Mouse (Mus musculus) myocyte (in vitro differentiated cells): ENCODE results near the gene Mapk7. TPM values are rescaled to one million over a fixed set of nuclear protein-coding genes. Genes with fewer than 3 reads are reported as not detected.

Source experiments
- H3K27me3 ChIP-seq: one replicate; pipeline ENCODE4 v1.6.1; 2011; ENCODE audit not compliant: control insufficient read depth, insufficient read depth, insufficient read length
- H3K36me3 ChIP-seq: one replicate; pipeline ENCODE4 v1.6.1; 2011; ENCODE audit not compliant: control insufficient read depth, insufficient read depth
- H3K4me2 ChIP-seq: one replicate; pipeline ENCODE4 v1.6.1; 2011; ENCODE audit warnings: low read depth, control low read depth
- H3K4me3 ChIP-seq: one replicate; pipeline ENCODE4 v1.5.1; 2011; ENCODE audit warnings: mild to moderate bottlenecking, control low read depth, moderate library complexity
- H3K79me2 ChIP-seq: one replicate; pipeline ENCODE4 v1.6.1; 2011; ENCODE audit not compliant: control insufficient read depth, insufficient read depth
- H3ac ChIP-seq: one replicate; pipeline ENCODE4 v1.6.1; 2011; ENCODE audit not compliant: control insufficient read depth, insufficient read length
- CEBPB ChIP-seq: IDR thresholded peaks from 2 replicates; pipeline ENCODE4 v1.6.1; 2011; ENCODE audit warnings: mild to moderate bottlenecking, moderate library complexity; ENCODE audit not compliant: poor library complexity, insufficient read depth, severe bottlenecking
- E2F4 ChIP-seq: IDR thresholded peaks from one replicate; pipeline ENCODE4 v1.6.1; 2011; ENCODE audit warnings: mild to moderate bottlenecking, control low read depth, moderate library complexity; ENCODE audit not compliant: insufficient read depth
- MAX ChIP-seq: IDR thresholded peaks from one replicate; pipeline ENCODE4 v1.6.1; 2011; ENCODE audit warnings: low read depth, mild to moderate bottlenecking, control low read depth
- MYOD1 ChIP-seq, 3 experiments: IDR thresholded peaks; one replicate each; pipeline ENCODE4 v1.6.1; 2011; ENCODE audit warnings: control low read depth in 2 of 3, low read depth in 2 of 3, mild to moderate bottlenecking in 2 of 3, moderate library complexity in 1 of 3; ENCODE audit not compliant: insufficient read length in 2 of 3, control insufficient read depth in 1 of 3
- MYOG ChIP-seq, 3 experiments: IDR thresholded peaks; one replicate each; pipeline ENCODE4 v1.6.1; 2011; ENCODE audit warnings: control low read depth in 2 of 3, low read depth in 2 of 3, mild to moderate bottlenecking in 2 of 3; ENCODE audit not compliant: insufficient read length in 2 of 3, control insufficient read depth in 1 of 3, insufficient read depth in 1 of 3
- POLR2A ChIP-seq: IDR thresholded peaks from one replicate; pipeline ENCODE4 v1.6.1; 2011; ENCODE audit warnings: low read depth, mild to moderate bottlenecking, control low read depth, moderate library complexity; ENCODE audit not compliant: insufficient read length
- POLR2AphosphoS2 ChIP-seq: IDR thresholded peaks from one replicate; pipeline ENCODE4 v1.6.1; 2011; ENCODE audit warnings: low read depth, control low read depth; ENCODE audit not compliant: insufficient read length
- REST ChIP-seq: IDR thresholded peaks from one replicate; pipeline ENCODE4 v1.6.1; 2011; ENCODE audit warnings: mild to moderate bottlenecking, control low read depth, moderate library complexity; ENCODE audit not compliant: insufficient read depth, insufficient read length
- SRF ChIP-seq: IDR thresholded peaks from one replicate; pipeline ENCODE4 v1.6.1; 2011; ENCODE audit warnings: low read depth; ENCODE audit not compliant: control insufficient read depth, insufficient read length
- TCF12 ChIP-seq: IDR thresholded peaks from one replicate; pipeline ENCODE4 v1.6.1; 2011; ENCODE audit warnings: mild to moderate bottlenecking, control low read depth; ENCODE audit not compliant: poor library complexity, insufficient read depth, severe bottlenecking
- TCF3 ChIP-seq: IDR thresholded peaks from one replicate; pipeline ENCODE4 v1.6.1; 2011; ENCODE audit warnings: low read depth, control low read depth; ENCODE audit not compliant: insufficient read length
- USF1 ChIP-seq: IDR thresholded peaks from one replicate; pipeline ENCODE4 v1.6.1; 2011; ENCODE audit warnings: low read depth, mild to moderate bottlenecking, control low read depth, moderate library complexity
- polyA plus RNA-seq: library from polyadenylated mRNA; unstranded; fragments of >200 nt; fragmentation: generic; extraction: Trizol; gene quantifications from one replicate; pipeline ENCODE4 v1.2.1, GENCODE M21; 2012; ENCODE audit warnings: missing spikeins

Mapk7 gene
- polyA plus RNA-seq, 1 experiment, result 16.5 TPM

GRCm38 (mm10) chr11:61484613-61485540, 9.3 kb downstream of the Mapk7 start, which contains the start of gene Mfap4:
Gene Mfap4, plus strand, starts transcription at chr11:61485431.
- H3ac ChIP-seq, result no peak within 1 kb of the TSS
- H3K36me3 ChIP-seq, result peaks cover 10% of the 10 kb centered on the region
- H3K4me3 ChIP-seq, result no peak within 1 kb of the TSS
- TF ChIP-seq TCF3, result no peak
- TF ChIP-seq POLR2A, result no peak
- TF ChIP-seq MAX, result no peak
- no peak for TF ChIP-seq TCF12
- no peak for TF ChIP-seq POLR2AphosphoS2
- TF ChIP-seq E2F4, result no peak
- TF ChIP-seq SRF, result no peak
- TF ChIP-seq CEBPB, result no peak
- no peak for TF ChIP-seq REST
- no peak for TF ChIP-seq USF1
- TF ChIP-seq MYOG (IDR thresholded peaks at IDR 0.05; ENCODE audit: control insufficient read depth in 1 of 3, insufficient read depth in 1 of 3, insufficient read length in 2 of 3, low read depth in 2 of 3), result no peak
- TF ChIP-seq MYOD1 (IDR thresholded peaks at IDR 0.05; ENCODE audit: control insufficient read depth in 1 of 3, insufficient read length in 2 of 3, low read depth in 2 of 3), result no peak
- no peaks in the 10 kb centered on the region for H3K27me3 ChIP-seq
- H3K79me2 ChIP-seq, result no peaks in the 10 kb centered on the region
- no peak within 1 kb of the TSS for H3K4me2 ChIP-seq

- H3K79me2 ChIP-seq, result no peaks in the 10 kb centered on the region
- no peak overlapping the region for H3ac ChIP-seq
- no peak overlapping the region for H3K4me3 ChIP-seq
- no peak overlapping the region for H3K4me2 ChIP-seq
- TF ChIP-seq POLR2A (no peak), MYOG (IDR thresholded peaks at IDR 0.05; ENCODE audit: control insufficient read depth in 1 of 3, insufficient read depth in 1 of 3, insufficient read length in 2 of 3, low read depth in 2 of 3) (no peak), TCF3 (no peak), MYOD1 (IDR thresholded peaks at IDR 0.05; ENCODE audit: control insufficient read depth in 1 of 3, insufficient read length in 2 of 3, low read depth in 2 of 3) (no peak), TCF12 (no peak), POLR2AphosphoS2 (no peak), CEBPB (no peak), MAX (no peak), REST (no peak), USF1 (no peak)
- peaks cover 4% of the 10 kb centered on the region for H3K36me3 ChIP-seq
- H3K27me3 ChIP-seq, result no peaks in the 10 kb centered on the region
Measured at GRCm38 (mm10) chr11:61484256-61484612, 10.0 kb downstream of the Mapk7 start.

- H3ac ChIP-seq, result no peak overlapping the region
- no peak overlapping the region for H3K4me2 ChIP-seq
- no peaks in the 10 kb centered on the region for H3K79me2 ChIP-seq
- no peaks in the 10 kb centered on the region for H3K27me3 ChIP-seq
- H3K36me3 ChIP-seq, result peaks cover under 1% of the 10 kb centered on the region
- no peak overlapping the region for H3K4me3 ChIP-seq
- TF ChIP-seq POLR2A, result no peak
- TF ChIP-seq CEBPB, result no peak
- TF ChIP-seq SRF, result no peak
- TF ChIP-seq MYOD1 (IDR thresholded peaks at IDR 0.05; ENCODE audit: control insufficient read depth in 1 of 3, insufficient read length in 2 of 3, low read depth in 2 of 3), result no peak
- TF ChIP-seq E2F4, result no peak
- no peak for TF ChIP-seq MAX
- no peak for TF ChIP-seq TCF3
- TF ChIP-seq TCF12, result no peak
- TF ChIP-seq MYOG (IDR thresholded peaks at IDR 0.05; ENCODE audit: control insufficient read depth in 1 of 3, insufficient read depth in 1 of 3, insufficient read length in 2 of 3, low read depth in 2 of 3), result no peak
- TF ChIP-seq USF1, result no peak
- no peak for TF ChIP-seq POLR2AphosphoS2
- no peak for TF ChIP-seq REST
Measured at GRCm38 (mm10) chr11:61483226-61483845, 10.9 kb downstream of the Mapk7 start.

GRCm38 (mm10) chr11:61481239-61482090, 12.7 kb downstream of the Mapk7 start:
- no peak overlapping the region for H3K4me3 ChIP-seq
- H3K27me3 ChIP-seq, result no peaks in the 10 kb centered on the region
- TF ChIP-seq CEBPB (no peak), TCF12 (no peak), REST (no peak), MYOD1 (IDR thresholded peaks at IDR 0.05; ENCODE audit: control insufficient read depth in 1 of 3, insufficient read length in 2 of 3, low read depth in 2 of 3) (no peak), MYOG (IDR thresholded peaks at IDR 0.05; ENCODE audit: control insufficient read depth in 1 of 3, insufficient read depth in 1 of 3, insufficient read length in 2 of 3, low read depth in 2 of 3) (no peak), POLR2A (no peak), POLR2AphosphoS2 (no peak), USF1 (no peak), SRF (no peak), TCF3 (no peak), E2F4 (no peak), MAX (no peak)
- no peak overlapping the region for H3ac ChIP-seq
- no peak overlapping the region for H3K4me2 ChIP-seq
- no peaks in the 10 kb centered on the region for H3K79me2 ChIP-seq
- no peaks in the 10 kb centered on the region for H3K36me3 ChIP-seq
